Mouse (Mus musculus): ENCODE data around the gene Ebp. TPM values are rescaled to one million over a fixed set of nuclear protein-coding genes. Genes with fewer than 3 reads are reported as not detected.
A peak's percentile ranks its signal among the peaks of the same experiment; 100 is the strongest.

Ebp gene
- polyA plus RNA-seq (2015; fragmentation: Nextera tagmentation; extraction: Ambion mirVana): 56.4 and 57.2 TPM in 2 replicates

DNA sequence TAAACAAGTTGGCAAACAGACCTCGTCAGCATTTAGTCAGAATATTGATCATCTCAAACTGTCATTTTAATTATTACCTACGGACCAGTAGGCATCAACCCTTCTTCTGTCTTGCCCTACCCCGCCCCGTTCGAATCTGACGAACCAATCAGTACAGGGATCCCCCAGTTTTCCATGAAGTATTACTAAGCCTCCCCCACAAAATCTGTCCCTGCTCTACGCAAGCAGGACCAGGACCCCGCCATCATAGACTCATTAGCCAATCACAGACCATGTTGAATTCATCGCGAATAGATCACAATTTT is at the start of gene Ebp:
Ebp (minus strand) TSS at position 94 of the 305 bp plus-strand sequence.
- H3K9me3 ChIP-seq: no peaks in the 10 kb centered on the region

DNA sequence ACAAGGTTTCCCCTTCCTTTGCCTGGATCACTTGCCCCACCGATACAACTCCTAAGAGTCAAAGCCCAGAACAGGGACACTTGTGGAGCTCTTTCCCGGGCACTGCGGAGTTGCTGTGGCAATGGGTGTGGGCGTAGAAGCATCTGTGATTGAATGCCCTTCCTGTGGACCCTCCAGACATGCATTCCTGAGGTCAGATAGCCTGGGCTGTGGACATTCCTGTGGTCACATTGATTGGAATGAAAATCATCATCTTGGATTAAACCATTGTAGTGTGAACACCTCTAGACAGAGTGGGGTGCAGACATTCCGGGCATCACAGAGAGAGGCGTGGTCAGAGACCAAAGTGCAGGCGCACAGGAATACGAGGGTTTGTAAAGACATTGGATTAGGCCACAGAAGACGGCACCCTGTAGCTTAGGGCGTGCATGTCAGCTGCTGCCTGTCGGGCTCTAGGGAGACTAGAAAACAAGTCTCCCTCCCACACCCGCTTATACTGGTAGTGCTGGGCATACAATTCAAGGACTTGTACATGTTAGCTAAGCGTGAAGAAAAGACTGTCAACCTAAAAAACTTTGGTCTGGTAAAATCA is 45.6 kb upstream of the Ebp start:
- Histone ChIP-seq H3K36me3 (no peaks in the 10 kb centered on the region), H3K4me1 (no peaks in the 10 kb centered on the region), H3K9ac (no peak overlapping the region), H3K27me3 (replicated peaks) (no peaks in the 10 kb centered on the region), H3K4me3 (replicated peaks) (no peak overlapping the region), H3K9me3 (no peaks in the 10 kb centered on the region), H3K27ac (no peak overlapping the region), H3K4me2 (no peak overlapping the region)
- 74% methylated on average over 13 of the region's 13 CpGs for WGBS
- no peak for ATAC-seq (ENCODE audit: insufficient read depth, low FRiP score, low read depth)

More for the DNA sequence above, at the start of gene Ebp:
- 32% methylated on average over 10 of the region's 10 CpGs for WGBS
- no peaks in the 10 kb centered on the region for H3K27me3 ChIP-seq (replicated peaks)
- H3K4me3 ChIP-seq (replicated peaks): peak within 1 kb of the TSS; percentile 55
- H3K4me2 ChIP-seq: peak within 1 kb of the TSS; percentile 62
- H3K27ac ChIP-seq: peak within 1 kb of the TSS; percentile 57; the same call in 1 of the 2 replicates
- no peaks in the 10 kb centered on the region for H3K36me3 ChIP-seq
- peak within 1 kb of the TSS; percentile 39 for H3K9ac ChIP-seq
- H3K4me1 ChIP-seq: no peaks in the 10 kb centered on the region
- no peak for ATAC-seq (ENCODE audit: insufficient read depth, low FRiP score, low read depth)

DNA sequence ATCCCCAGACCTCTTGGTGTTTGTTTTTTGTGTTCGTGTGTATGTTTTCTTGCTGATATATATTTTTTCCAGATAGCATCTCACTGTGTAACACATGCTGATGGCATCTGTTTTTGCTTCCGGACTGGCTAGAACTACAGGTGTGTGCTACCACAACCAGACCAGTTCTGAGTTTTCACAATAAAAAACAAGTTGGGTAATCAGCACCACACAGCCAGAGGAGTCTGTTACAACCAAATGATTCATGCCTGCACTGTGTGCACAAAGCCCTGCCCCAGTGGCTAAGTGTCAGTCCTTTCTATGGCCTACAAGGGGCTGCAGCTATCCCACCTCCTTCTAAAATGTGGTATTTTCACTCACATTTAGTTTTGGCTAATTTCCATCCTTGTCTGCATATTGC is 43.4 kb upstream of the Ebp start:
- 79% methylated on average over 2 of the region's 2 CpGs for WGBS
- no peaks in the 10 kb centered on the region for H3K27me3 ChIP-seq (replicated peaks)
- no peak overlapping the region for H3K4me3 ChIP-seq (replicated peaks)
- H3K4me2 ChIP-seq: no peak overlapping the region
- H3K27ac ChIP-seq: no peak overlapping the region
- H3K4me1 ChIP-seq: no peaks in the 10 kb centered on the region
- H3K9ac ChIP-seq: no peak overlapping the region
- no peaks in the 10 kb centered on the region for H3K9me3 ChIP-seq
- no peak for ATAC-seq (ENCODE audit: insufficient read depth, low FRiP score, low read depth)
- H3K36me3 ChIP-seq: no peaks in the 10 kb centered on the region

DNA sequence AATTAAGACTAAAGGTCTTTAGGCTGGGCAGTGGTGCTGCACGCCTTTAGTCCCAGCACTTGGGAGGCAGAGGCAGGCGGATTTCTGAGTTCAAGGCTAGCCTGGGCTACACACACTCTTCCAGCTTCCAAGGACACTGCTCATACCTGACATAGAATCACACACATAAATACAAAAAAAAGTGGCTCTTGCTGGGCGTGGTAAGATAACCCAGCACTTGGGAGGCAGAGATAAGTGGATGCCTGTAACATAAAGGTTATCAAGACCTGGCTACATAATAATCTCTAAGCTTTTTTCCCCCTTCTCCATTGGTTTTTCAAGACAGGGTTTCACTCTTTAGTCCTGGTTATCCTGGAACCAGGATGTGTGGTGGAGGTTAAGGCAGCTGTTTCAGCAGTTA is 40.3 kb upstream of the Ebp start:
- Histone ChIP-seq H3K4me3 (replicated peaks) (no peak overlapping the region), H3K27ac (no peak overlapping the region), H3K4me2 (no peak overlapping the region), H3K9me3 (no peaks in the 10 kb centered on the region), H3K36me3 (no peaks in the 10 kb centered on the region), H3K9ac (no peak overlapping the region), H3K27me3 (replicated peaks) (no peaks in the 10 kb centered on the region), H3K4me1 (no peaks in the 10 kb centered on the region)
- ATAC-seq (ENCODE audit: insufficient read depth, low FRiP score, low read depth): no peak
- 76% methylated on average over 3 of the region's 3 CpGs for WGBS

DNA sequence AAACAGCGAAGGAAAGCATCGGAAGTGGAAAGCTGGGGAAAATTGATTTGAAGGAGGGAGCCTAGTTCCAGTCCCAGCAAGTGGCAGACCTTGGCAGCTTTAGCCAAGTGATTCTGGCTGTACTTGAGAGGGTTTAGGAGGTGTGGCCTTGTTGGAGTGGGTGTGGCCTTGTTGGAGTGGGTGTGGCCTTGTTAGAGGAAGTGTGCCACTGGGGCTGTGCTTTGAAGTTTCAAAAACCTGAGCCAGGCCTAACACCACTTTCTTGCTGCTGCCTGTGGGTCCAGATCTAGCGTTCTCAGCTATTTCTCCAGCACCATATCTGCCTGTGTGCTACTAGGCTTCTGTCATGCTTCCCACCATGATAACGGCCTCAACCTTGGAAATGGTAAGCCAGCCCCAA is 37.0 kb upstream of the Ebp start:
- H3K9ac ChIP-seq: no peak overlapping the region
- H3K4me3 ChIP-seq (replicated peaks): no peak overlapping the region
- H3K9me3 ChIP-seq: no peaks in the 10 kb centered on the region
- ATAC-seq (ENCODE audit: insufficient read depth, low FRiP score, low read depth): no peak
- no peak overlapping the region for H3K27ac ChIP-seq
- no peaks in the 10 kb centered on the region for H3K4me1 ChIP-seq
- no peaks in the 10 kb centered on the region for H3K27me3 ChIP-seq (replicated peaks)
- H3K4me2 ChIP-seq: no peak overlapping the region
- H3K36me3 ChIP-seq: no peaks in the 10 kb centered on the region
- WGBS: 80% methylated on average over 4 of the region's 4 CpGs

DNA sequence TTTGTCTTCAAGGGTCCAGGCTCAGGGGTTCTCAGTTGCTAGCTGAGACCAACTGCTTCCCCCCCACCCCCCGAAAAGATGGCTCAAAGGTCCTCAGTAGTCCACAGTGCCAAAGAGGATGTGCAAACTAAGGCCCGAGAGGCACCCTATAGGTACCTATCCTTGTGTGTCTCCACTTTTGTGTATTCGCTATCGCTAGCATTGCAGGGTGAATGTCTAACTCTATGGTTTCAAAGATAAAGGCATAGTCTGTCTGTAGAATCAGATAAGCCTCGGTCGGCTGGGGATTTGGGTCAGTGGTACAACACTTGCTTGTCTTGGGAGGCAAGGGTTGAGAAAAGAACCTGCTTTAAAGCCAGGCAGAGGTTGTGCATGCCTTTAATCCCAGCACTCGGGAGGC is 30.2 kb upstream of the Ebp start:
- Histone ChIP-seq H3K9me3 (no peaks in the 10 kb centered on the region), H3K36me3 (no peaks in the 10 kb centered on the region), H3K9ac (no peak overlapping the region), H3K4me3 (replicated peaks) (no peak overlapping the region), H3K4me1 (no peaks in the 10 kb centered on the region), H3K4me2 (no peak overlapping the region), H3K27me3 (replicated peaks) (no peaks in the 10 kb centered on the region), H3K27ac (no peak overlapping the region)
- ATAC-seq (ENCODE audit: insufficient read depth, low FRiP score, low read depth): no peak
- WGBS: 83% methylated on average over 7 of the region's 7 CpGs

DNA sequence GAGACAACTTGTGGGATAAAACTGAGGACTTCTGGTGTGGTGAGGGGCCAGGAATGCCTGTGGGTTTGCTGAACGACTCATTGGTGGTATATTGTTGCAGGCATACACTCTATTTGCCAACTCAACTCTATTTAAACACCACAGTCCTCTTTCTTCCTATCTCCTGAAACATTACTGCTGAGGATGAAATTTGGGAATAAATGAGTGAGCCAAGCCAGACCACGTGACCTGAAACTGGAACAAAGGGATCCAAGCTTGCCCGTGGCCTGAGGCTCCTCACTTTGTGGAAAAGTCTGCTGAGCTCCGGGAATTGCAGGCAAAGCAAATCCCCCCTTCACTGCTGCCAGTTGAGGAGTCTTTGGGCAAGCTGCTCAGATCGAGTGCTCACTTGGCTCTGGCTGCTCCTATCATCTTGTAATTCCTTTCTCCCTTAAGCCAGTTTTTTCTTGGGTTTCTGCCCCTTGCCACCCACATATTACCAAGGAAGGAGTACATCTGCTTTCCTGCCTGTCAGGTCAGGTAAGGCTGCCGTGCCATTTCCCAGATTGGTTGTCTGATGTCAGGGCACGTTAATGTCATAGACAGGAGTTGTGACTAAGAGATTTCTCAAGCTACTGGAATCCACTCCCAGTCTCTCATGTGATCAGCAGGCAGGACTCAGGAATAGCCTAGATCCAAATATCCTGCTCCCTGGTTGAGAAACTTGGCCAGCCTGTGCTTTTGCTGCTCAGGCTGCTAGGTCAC is 29.5 kb upstream of the Ebp start:
- Histone ChIP-seq H3K27me3 (replicated peaks) (no peaks in the 10 kb centered on the region), H3K36me3 (no peaks in the 10 kb centered on the region), H3K27ac (no peak overlapping the region), H3K4me1 (no peaks in the 10 kb centered on the region), H3K4me2 (no peak overlapping the region), H3K9me3 (no peaks in the 10 kb centered on the region), H3K4me3 (replicated peaks) (no peak overlapping the region), H3K9ac (no peak overlapping the region)
- 56% methylated on average over 7 of the region's 7 CpGs for WGBS
- no peak for ATAC-seq (ENCODE audit: insufficient read depth, low FRiP score, low read depth)

DNA sequence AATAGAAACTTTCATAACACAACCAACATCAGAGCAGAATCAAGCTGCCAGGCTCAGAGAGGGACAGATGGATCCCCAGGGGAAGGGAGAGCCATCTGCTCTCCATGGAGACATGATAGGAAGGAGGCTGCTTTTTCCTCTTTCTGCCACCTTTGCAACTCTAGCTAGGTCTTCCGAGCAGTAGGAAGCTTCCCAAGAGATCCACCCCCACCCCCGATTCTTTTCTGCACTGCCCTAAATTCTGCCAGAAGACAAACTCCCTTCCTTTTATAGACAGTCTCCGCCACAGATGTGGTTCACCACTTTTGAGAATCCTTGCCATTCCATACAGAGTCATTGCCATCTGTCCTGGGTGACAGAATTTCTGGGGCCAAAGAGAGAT is 29.0 kb upstream of the Ebp start:
- Histone ChIP-seq H3K27me3 (replicated peaks) (no peaks in the 10 kb centered on the region), H3K9ac (no peak overlapping the region), H3K27ac (no peak overlapping the region), H3K4me3 (replicated peaks) (no peak overlapping the region), H3K9me3 (no peaks in the 10 kb centered on the region), H3K4me2 (no peak overlapping the region), H3K4me1 (no peaks in the 10 kb centered on the region), H3K36me3 (no peaks in the 10 kb centered on the region)
- no peak for ATAC-seq (ENCODE audit: insufficient read depth, low FRiP score, low read depth)
- 58% methylated on average over 3 of the region's 3 CpGs for WGBS

DNA sequence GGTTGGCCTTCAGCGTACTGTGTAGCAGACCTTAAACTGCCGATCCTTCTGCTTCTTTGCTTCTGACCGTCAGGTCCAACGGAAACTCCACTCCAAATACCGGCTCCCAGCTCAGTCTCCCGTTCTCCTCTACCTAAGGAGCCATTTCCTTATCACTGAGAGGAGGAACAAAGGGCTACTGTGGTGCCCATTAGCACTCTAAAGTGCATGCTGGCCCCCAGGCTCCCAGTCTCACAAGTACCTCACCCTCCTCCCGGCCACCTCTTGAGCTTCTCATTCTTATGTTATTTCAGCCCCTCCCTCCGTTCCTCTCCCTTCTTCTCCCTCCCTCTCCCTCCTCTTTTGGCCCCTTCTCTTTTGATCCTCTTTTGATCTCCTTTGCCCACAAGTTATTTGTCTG is 26.3 kb upstream of the Ebp start:
- H3K9ac ChIP-seq: no peak overlapping the region
- H3K9me3 ChIP-seq: no peaks in the 10 kb centered on the region
- H3K4me3 ChIP-seq (replicated peaks): no peak overlapping the region
- H3K36me3 ChIP-seq: no peaks in the 10 kb centered on the region
- no peak overlapping the region for H3K27ac ChIP-seq
- WGBS: 37% methylated on average over 8 of the region's 8 CpGs
- H3K4me1 ChIP-seq: no peaks in the 10 kb centered on the region
- H3K27me3 ChIP-seq (replicated peaks): no peaks in the 10 kb centered on the region
- no peak for ATAC-seq (ENCODE audit: insufficient read depth, low FRiP score, low read depth)
- no peak overlapping the region for H3K4me2 ChIP-seq

DNA sequence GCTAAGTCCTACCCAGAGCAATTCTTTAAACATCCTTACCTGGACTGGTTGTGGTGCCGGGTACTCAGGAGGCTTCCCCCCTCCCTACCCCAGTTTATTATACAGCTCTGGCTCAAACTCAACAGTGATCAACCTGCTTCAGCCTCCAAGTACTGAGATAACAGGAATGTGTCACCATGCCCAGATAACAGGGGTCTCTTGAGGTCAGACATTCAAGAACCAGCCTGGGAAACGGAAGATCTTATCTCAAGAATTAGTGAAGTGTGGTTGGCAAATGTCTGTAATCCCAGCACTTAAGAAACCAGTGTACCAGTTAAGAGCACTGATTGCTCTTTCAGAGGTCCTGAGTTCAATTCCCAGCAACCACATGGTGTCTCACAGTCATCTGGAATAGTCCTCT is 24.8 kb upstream of the Ebp start:
- no peaks in the 10 kb centered on the region for H3K27me3 ChIP-seq (replicated peaks)
- no peak overlapping the region for H3K4me2 ChIP-seq
- H3K4me3 ChIP-seq (replicated peaks): no peak overlapping the region
- H3K4me1 ChIP-seq: no peaks in the 10 kb centered on the region
- no peak overlapping the region for H3K27ac ChIP-seq
- H3K9ac ChIP-seq: no peak overlapping the region
- 43% methylated on average over 2 of the region's 2 CpGs for WGBS
- no peak for ATAC-seq (ENCODE audit: insufficient read depth, low FRiP score, low read depth)
- H3K9me3 ChIP-seq: no peaks in the 10 kb centered on the region
- no peaks in the 10 kb centered on the region for H3K36me3 ChIP-seq

DNA sequence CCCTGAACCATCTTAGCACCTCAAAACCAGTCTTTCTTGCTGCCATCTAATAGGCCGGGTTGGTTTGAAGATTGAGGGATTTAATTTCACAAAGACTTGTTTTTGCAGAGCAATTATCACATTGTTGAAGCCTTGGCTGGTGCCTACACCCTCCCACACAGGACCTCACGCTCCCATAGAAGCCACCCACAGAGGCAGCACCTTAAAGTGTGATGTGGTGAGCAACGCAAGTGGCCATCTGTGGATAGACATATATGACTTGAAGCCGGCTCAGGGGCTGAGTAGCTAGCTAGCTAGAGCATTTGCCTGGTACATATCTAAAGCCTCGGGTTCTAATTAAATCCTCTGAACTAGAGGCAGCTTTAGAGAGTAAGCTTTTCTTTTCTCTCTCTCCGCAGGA is 24.1 kb upstream of the Ebp start:
- Histone ChIP-seq H3K36me3 (no peaks in the 10 kb centered on the region), H3K4me2 (no peak overlapping the region), H3K9ac (no peak overlapping the region), H3K4me1 (no peaks in the 10 kb centered on the region), H3K9me3 (no peaks in the 10 kb centered on the region), H3K4me3 (replicated peaks) (no peak overlapping the region), H3K27ac (no peak overlapping the region), H3K27me3 (replicated peaks) (no peaks in the 10 kb centered on the region)
- WGBS: 54% methylated on average over 6 of the region's 6 CpGs
- no peak for ATAC-seq (ENCODE audit: insufficient read depth, low FRiP score, low read depth)

DNA sequence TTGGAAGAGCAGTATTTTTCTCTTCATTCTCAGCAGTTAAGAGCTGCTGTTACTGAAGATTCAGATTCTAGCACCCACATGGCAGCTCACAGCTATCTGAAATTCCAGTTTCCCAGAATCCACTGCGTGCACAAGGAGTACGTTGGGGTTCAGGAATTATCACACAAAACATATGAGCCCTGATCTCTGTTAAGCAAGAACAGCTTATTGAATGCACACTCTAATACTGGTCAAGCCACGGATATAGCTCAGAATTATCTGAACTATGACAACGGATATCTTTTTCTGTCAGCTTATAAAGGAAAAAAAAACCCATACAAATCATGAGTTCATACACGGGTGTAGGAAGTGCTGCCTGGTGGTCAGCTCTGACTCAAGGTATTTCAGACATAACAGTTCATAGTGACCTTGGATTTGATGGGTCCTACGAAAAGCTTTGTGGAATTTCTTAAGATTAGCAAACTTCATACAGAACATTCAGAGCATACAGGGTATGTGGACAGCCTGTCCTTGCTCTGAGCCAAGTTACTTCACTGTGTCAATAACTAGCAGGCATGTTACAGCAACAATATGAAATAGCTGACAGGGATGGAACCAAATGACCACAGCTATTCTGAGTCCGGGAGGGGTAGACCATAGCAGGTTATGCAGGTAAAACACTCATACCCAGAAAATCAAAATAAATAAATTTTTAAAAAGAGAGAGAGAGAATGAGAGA is 18.3 kb upstream of the Ebp start:
- Histone ChIP-seq H3K9me3 (no peaks in the 10 kb centered on the region), H3K27me3 (replicated peaks) (no peaks in the 10 kb centered on the region), H3K9ac (no peak overlapping the region), H3K4me1 (no peaks in the 10 kb centered on the region), H3K27ac (no peak overlapping the region), H3K4me2 (no peak overlapping the region), H3K4me3 (replicated peaks) (no peak overlapping the region), H3K36me3 (no peaks in the 10 kb centered on the region)
- whole genome bisulfite sequencing: 75% methylated on average over 7 of the region's 7 CpGs
- ATAC-seq (ENCODE audit: insufficient read depth, low FRiP score, low read depth): no peak

Data from stomach, embryonic 15.5 days (tissue).